Mouse (Mus musculus) T-cell, adult 2 months (primary cell): Measurements from ENCODE around the gene Gm37240.

Experiments
- DNase-seq: peaks from one replicate; pipeline ENCODE4 v3.0.0; 2022; ENCODE audit warnings: low spot score

Gm37240 gene

DNA sequence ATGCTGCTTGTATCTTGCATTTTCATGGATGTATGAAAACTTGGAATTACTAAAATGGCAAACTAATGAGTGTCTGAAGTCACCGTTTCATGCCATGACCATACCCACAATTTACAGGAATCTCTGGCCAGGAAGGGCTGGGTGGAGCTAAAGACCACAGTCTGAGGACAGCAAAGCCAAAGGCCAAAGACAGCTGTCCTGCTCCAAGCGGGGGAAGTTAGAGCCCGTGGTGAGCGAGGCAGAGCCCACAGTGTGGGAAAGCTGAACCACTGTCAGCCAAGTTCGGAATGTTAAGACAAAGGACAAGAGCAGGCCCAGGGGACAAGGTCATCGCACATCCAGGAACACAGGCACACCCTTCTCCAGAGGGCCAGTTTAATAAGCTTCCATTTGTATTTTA lies 1117.9 kb downstream of the Gm37240 start:
- DNase-seq = no peak

DNA sequence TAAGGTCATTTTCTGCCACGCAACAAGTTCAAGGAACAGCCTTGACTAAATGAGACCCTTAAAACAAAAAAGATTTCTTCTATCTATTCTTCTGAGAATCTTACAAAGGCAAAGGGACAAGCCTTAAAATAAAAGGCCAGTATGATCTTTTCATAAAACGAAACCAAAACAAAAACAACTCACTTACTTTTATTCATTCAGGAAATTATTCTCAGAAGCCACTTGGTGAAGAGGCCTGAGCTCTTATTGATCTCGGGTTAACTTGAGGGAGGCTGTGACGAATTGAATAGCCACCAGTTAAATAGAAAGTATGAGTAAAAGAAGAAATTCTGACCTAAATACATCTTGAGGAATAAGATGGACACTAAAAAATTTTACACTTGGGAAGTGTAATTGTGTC lies 1118.4 kb downstream of the Gm37240 start:
- DNase-seq = no peak

DNA sequence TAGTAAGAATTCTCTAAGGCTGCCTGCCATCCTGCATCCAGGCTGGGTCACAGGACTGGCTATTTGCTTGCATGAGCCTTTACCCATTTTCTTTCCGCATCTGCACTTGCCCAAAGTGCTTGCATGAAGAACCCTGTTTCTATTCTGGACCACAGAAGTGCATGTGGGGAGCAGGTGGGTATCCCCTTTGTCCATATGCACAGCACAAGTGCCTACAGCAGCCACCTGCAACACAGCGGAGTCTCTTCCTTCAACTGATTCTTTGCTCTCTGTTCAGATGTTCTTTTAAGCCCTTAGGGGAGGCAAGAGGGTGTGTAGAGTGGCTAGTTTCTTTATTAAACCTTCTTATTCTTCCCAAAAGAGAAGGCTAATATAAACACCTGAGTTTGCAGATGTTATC lies 1133.5 kb downstream of the Gm37240 start:
- DNase-seq = no peak

DNA sequence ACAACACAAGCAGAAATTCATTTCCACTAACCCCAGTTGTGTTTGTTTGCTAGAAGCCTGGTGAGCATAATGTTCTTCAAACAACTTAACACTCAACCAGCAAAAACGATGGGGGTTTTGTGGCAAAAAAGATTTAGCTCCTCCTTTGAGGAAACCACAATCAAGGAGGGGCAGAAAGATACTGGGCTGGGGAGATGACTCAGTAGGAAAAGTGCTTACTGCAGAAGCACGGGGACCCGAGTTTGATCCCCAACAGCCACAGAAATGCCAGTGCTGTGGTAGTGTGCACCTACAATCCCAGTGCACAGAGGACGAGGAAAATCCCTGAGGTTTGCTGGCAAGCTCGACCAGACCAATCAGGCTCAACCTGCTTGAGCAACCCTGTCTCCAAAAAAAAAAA lies 1138.1 kb downstream of the Gm37240 start:
- DNase-seq = peak; percentile 39

DNA sequence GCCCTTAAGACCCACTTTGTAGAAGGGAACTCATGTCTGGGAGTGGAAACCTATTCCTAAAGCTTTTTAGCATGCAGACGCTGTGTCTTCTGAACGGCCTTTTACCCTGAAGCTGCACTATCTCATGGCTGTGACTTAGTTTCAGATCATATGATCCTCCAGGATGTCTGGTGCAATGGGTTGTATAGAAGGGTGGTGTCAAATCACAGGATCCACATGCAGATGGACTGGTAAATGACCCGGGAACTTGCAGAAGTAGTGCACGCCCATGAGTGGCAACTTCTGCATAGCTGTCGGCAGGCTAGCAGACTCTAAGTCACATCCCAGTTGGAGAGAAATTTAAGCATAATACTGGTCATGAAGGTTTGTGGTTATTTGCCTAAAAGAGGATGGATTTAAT lies 1139.2 kb downstream of the Gm37240 start:
- no peak for DNase-seq

DNA sequence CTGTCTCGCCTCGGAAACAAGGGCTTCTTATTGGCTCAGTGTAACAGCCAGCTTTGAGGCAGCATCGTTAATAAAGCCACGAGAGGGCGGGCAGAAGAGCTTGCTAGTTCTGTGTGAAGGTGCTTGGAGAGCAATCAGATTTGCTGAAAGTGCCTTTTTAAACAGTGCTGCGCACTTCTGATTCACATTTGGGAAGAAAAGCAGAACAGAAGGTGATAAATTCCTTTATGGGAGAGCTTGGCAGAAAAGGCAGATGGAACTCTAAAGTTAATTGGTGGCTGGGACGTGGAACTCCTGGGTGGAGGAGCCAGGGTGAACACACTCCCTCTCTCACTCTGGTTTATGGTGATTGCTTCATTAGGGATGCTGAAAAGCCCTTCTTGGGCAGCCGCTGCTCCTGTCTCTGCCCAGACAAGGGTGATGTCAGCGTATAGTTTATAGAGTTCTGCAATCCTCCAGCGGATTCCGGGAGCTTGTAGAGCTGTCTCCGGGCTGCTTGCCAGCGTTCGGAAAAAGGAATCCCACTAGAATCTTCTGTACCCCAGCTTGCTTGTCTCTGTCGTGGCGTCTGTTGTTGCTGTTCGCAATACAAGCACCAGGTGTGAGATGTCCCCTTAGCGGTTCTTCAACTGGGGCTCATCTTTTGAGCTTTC lies 1141.7 kb downstream of the Gm37240 start:
- DNase-seq = no peak

DNA sequence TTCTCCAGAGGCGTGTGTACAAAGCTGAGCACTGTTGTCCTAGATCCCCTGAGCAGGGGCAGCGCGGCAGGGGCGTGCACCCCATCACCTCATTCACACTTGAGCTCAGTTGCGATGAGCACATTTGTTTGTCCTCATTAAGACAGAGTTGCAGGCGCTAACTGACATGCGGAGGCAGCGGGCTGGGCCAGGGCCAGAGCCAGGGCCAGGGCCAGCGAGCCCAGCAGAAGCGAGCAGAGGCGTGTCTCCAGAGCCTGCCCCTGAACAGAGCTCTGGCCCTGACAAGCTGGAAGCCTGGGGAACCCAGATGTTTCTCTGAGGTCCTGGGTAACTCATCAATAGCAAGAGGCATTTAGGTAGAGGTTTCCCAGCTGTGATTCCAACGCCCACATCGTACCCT lies 1142.6 kb downstream of the Gm37240 start:
- DNase-seq = no peak

DNA sequence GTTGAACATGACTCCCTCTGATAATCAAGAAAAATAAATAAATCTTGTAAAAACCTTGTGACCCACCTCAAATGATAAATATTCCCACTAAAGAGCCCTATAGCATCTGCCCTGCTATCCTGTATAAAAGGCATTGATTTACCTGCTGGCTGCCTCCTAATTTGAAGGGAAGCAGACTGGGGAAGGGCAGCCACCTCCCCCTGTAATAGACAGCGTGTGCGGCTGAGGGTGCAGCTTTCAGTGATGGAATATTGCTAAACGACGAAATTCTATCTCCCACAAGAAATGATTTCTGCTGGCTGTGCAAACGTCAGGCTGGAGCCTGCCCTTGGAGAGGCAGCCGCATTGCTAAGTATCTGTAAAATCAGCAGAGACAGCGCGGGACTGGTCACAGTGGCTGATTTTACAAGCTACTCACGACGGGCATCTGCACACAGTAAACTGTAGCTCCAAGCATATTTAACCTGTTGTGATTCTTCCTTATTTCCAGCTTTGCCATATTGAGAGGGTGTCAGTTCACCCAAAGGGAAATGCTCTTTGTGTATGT lies 1147.2 kb downstream of the Gm37240 start:
- DNase-seq = no peak

DNA sequence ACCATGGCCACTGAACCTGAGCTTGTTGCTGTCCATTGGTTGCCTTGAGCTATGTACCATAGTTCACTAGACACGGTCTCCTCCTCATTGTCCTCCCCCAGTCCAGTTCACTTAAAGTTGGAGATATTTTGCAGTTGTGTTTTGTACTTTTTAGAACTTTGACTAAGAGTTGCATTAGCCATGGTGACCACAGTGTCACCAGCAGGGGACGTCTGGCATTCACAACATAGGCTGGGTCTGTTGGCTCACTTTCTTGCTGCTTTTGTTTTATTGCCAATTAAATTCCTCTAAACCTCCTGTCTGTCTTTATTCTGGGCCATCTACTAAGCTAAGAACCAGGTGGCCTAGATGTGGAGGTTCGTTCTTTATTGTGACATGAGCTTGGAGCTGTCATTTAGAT lies 1150.2 kb downstream of the Gm37240 start:
- DNase-seq = no peak

DNA sequence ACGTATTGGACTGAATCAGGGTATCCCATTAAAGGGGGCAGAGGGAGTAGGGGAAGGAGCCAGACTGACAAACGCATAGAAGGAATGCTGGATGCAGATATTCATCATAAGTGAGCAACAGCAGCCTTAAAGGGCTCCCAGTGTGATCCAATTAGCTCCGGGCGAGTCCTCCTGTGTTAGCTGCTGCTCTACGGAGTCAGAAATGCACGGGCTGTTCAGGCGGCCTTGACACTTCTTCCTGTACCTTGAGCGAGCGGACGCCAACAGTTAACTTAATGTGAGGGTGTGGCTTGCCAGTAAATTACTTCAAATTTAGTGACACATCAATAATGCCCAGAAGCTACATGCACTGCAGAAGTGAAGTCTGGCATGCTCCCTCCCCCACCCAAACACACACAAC lies 1151.6 kb downstream of the Gm37240 start:
- DNase-seq = no peak

DNA sequence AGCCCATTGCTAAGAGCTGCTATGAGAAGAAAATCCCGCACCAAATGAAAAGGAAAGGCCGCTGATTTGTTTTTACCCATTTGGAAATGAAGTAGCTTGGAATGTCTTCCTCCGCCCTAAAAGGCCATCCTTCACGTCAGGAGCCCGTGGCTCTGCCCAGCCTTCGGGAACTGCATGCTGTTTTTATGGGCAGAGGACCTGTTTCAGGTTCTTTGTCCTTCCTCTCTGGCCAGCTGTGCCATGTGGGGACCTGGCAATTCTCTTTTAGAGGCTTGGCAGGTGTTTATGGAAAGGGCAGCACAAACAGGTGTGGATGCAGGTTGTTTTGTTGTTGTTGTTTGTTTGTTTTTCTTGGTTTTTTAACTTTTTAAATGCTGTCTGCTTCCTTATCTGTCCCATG lies 1154.8 kb downstream of the Gm37240 start:
- no peak for DNase-seq

DNA sequence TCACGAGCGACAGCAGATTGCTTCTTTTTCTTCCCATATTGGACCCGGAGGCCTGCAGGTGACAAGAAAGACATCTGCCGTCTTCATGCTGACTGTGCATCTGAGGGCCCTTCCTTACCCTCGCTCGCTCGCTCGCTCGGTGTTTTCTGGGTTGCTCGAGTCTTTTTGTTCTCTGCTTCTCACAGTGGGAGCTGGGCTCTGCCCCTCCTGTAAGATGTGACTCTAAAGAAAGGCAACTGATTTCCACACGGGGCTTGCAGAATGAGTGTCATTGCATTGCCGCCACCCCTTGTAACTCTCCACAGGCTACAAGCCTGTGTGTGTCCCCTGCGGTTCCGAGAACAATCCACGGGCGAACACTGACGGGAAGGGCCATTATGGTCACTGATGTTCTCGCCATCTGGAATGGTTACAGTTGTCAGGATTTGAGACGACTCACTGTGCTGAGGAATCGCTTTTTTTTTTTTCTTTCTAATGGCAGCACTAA lies 1155.3 kb downstream of the Gm37240 start:
- no peak for DNase-seq

DNA sequence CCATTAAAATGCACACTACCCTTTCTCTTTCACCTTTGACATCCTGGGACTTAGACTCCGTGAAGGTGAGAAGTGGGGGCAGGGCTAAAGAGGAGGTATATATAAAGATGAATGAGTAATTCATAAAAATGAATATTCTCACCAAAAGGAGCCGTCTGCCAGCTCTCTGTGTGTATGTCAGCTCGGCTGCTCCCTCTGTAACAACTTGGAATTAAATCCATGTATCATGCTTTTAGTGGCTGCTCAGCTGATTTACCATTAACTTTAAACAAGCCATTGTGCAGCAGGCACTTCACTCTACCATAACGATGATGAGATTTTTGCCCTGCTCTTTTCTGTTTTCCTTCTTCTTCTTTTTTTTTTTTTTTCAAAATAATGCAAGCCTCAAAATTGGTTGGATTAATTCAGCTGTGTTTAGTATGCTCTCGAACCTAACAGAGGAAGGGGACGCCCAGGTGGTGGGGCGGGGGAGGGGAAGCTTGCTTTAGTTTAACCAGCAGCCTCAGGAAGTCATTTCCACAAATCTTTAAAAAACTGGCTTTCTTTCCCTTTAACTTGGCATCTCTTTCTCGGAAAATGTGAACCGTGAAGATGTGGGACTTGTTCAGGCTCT lies 1155.8 kb downstream of the Gm37240 start:
- DNase-seq = no peak

DNA sequence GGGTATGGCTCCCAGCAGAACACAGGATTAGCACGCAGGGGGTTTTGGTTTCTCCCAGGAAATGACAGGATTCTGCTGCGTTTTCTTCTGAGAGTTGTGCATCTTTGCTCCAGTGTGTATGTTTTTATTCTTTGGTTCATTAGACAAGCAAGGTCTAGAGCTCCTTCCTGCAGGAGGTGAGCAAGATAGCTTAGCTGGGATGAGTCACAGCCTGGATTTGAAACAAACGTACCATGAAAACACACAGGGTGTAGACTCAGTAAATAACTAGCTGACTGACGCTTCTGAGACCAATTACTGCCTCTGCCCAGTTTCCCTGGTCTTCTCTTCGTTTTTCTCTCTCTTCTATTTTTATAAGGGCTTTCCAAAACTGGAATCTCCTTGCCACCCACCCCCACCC lies 1156.3 kb downstream of the Gm37240 start:
- DNase-seq = no peak

DNA sequence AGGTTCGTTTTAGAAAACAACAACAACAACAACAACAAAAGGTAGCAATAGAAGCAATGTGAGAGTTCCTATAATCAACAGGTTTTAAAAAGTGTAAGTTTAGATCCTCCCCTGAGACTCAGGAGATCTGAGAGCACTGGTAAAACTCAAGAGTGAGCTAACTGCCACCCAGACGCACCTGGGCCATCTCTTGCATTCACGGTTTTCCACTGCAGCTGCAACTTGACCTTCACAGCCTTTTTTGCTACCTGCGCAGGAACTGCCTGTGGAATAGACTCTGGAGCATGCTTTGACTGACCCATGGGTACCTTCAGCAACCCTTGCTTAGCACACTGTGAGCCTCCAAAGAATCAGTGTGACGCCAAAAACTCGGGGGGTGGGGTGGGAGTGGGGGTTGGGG lies 1157.5 kb downstream of the Gm37240 start:
- DNase-seq = no peak

DNA sequence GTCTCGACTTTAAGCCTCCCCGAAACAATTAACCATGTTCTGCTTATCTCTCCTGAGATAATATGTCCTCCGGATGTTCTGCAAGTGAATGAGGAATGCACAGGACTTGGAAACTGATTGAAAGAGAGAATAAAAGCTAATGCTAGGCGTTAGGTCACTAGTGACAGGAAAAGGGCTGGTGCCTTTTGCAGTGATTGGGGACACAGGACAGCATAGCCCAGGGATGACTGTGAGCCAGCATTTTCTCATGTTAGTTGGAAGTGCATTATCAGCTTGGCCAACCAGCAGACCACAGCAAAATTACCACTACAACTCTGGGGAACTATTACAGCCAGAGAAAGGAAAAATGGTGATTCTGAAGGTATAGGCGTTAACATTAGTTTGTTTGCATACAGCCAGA lies 1163.3 kb downstream of the Gm37240 start:
- no peak for DNase-seq

DNA sequence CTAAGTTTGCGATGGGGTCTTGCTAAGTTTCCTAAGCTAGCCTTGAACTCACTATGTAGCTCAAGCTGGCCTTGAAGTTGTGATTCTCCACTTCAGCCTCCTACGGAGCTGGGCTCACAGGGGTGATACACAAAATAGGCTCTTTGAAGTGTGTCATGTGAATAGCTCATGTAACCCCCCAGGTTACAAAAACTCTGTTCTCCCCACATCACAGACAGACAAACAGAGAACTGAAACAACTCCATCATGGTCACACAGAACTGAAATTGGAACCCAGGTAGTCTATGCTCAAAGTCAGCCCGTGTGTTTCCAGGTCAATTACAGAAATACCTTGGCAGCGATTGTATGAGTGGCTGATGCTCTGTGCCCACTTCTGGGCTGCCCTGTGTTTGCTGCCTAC lies 1164.6 kb downstream of the Gm37240 start:
- no peak for DNase-seq

DNA sequence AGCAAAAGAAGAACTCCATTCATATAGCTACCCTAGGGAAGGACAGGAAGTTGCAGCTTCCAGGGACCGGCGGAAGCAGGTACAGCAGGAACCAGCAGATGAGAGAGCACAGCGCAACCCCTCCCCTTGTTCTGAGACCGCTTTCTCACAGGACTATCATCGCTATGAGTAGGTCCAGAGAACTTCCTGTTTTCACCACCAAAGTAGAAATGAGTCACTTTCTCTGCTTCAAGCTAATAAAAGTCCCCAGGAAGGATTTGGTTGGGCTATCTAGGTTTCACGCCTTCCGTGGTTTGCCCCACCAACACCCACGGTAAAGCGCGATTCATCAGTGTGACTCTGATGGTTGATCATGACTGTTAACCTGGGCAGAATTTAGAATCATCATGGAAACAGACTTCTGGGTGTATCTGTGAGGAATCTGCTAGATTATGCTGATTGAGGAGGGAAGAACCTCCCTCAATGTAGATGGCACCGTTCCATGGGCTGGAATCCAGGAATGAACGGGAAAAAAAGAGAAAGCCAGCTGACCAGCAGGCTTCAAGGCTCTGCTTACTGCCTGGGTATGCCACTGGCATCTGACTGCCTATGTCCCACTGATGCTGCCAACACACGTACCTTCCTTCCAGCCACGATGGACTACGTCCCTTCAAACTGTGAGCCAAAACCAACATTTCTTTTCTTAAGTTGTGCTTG lies 1172.1 kb downstream of the Gm37240 start:
- DNase-seq = peak; percentile 60

DNA sequence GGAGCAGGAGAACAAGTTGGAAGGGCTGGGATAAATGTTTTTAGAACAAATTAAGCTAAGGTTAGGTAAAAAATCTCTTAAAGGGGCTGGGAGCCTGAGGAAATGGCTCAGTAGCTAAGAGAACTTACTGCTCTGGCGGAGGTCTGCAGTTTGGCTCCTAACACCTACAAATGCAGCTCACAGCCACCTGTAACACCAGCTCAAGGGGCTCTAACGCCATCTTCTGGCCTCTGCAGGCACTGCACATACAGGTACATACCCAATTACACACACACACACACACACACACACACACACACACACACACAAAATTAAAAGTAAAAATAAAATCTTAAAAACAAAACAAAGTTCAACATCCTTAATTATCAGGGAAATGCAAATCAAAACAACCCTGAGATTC lies 1174.4 kb downstream of the Gm37240 start:
- no peak for DNase-seq

DNA sequence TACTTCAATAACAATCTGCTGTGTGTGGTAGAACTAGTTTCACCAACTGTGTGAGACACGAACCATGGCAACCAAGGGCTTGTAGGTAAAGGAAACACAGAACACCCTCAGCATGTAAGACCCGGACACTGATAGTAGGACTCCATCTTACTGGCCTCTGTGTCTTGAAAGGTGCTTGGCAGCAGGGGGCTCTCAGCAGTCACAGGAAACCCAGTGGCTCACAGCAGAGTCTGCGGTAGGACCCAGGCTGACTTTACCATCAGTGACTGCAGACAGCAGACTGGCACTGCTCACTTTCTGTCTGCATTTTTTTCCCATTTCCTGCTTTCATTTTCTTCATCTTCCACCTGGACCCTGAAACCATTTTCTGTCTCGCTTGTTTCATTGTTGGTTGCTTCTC lies 1176.6 kb downstream of the Gm37240 start:
- peak; percentile 34 for DNase-seq

DNA sequence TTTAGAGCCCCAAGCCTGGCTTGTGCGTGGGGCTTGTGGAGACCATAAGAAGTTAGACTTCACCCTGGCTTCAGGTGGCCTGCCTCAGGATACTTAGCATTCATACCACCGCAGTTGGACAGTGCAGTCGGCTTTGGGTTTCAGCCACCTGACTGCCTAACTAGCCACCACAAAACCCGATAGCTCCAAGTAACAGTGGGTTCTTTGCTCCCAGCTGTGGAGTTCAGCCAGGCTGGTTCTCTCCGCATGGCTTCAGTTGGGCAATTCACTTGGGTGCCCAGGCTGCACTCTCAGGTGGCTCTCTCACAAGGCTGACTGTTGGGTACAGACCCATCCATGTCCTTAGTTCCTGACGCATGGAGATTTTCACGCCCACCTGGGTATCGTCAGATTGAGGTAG lies 1177.4 kb downstream of the Gm37240 start:
- no peak for DNase-seq

DNA sequence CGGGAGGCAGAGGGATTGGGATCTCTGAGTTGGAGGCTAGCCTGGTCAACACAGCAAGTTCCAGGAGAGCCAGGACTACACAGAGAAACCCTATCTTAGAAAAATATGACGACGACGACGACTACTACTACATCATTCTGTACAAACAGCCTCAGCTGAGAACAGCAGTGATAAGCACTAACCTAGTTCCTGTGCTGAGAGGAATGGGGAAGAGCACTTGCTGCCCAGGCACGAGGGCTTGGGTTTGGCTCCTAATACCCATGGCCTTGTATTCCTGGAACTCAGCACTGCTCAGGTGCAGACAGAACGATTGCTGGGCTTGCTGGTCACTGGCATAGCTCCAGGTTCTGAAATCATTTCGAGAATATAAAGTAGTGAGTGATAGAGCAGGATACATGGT lies 1178.2 kb downstream of the Gm37240 start:
- no peak for DNase-seq

DNA sequence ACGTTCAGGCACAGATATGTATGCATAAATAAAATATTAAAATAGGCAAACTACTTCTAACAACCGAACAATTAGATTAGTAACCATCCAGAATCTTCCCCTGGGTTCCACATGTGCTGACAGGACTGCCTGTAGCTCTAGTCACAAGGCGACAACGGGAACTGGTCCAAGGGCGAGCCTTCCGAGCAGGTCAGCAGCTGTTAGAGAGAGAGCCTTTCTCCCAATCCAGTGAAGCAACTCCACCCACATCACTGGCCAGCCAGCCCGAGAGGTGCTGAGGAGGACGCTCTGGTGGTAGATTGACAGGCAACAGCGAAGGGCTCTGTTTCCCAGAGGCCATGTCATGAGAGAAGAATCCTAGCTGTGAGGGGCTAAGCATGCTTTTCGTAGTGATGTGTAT lies 1178.8 kb downstream of the Gm37240 start:
- no peak for DNase-seq
